Mouse (Mus musculus) kidney, embryonic 14.5 days (tissue): Measurements from ENCODE around the gene Lsm12. TPM values are rescaled to one million over a fixed set of nuclear protein-coding genes. Genes with fewer than 3 reads are reported as not detected.
A peak's percentile ranks its signal among the peaks of the same experiment; 100 is the strongest.

Experiments used
- ATAC-seq: fragments of 200-750 bp; cut with Nextera tagmentation; 2 replicates; pipeline ENCODE4 v1.8.0; 2017; ENCODE audit warnings: moderate number of reproducible peaks, mild to moderate bottlenecking, moderate TSS enrichment, moderate library complexity; ENCODE audit not compliant: low FRiP score, low TSS enrichment
- H3K27ac ChIP-seq: fragments of 300-500 bp; sonication (generic); 2 replicates; pipeline ENCODE4 v1.5.1; 2014; ENCODE audit warnings: low read depth, mild to moderate bottlenecking, low read length, moderate library complexity, mixed read lengths
- H3K27me3 ChIP-seq: fragments of 300-500 bp; sonication (generic); 2 replicates; pipeline ENCODE4 v1.6.1; 2014; ENCODE audit warnings: mild to moderate bottlenecking, low read length; ENCODE audit not compliant: control insufficient read depth, insufficient read depth
- H3K36me3 ChIP-seq: fragments of 300-500 bp; sonication (generic); 2 replicates; pipeline ENCODE4 v1.6.1; 2014; ENCODE audit warnings: low read length, mixed read lengths; ENCODE audit not compliant: control insufficient read depth, insufficient read depth
- H3K4me1 ChIP-seq: fragments of 300-500 bp; sonication (generic); 2 replicates; pipeline ENCODE4 v1.6.1; 2014; ENCODE audit warnings: low read length, mixed read lengths; ENCODE audit not compliant: control insufficient read depth, insufficient read depth
- H3K4me2 ChIP-seq: fragments of 300-500 bp; sonication (generic); replicated peaks from 2 replicates; pipeline ENCODE4 v1.6.1; 2014; ENCODE audit warnings: low read depth, mild to moderate bottlenecking, low read length
- H3K4me3 ChIP-seq: fragments of 300-500 bp; sonication (generic); 2 replicates; pipeline ENCODE4 v1.5.1; 2014; ENCODE audit warnings: mild to moderate bottlenecking, low read length
- H3K9ac ChIP-seq: fragments of 300-500 bp; sonication (generic); 2 replicates; pipeline ENCODE4 v1.6.1; 2014; ENCODE audit warnings: low read depth, mild to moderate bottlenecking, low read length, moderate library complexity
- H3K9me3 ChIP-seq: fragments of 300-500 bp; sonication (generic); 2 replicates; pipeline ENCODE4 v1.6.1; 2016; ENCODE audit warnings: low read length; ENCODE audit not compliant: control insufficient read depth
- WGBS: fragments of 180-500 bp; shearing (Covaris S2); extraction: QIAGEN DNeasy Blood & Tissue Kit; methylation state at CpG from one replicate; pipeline ENCODE4 v1.1.7; 2014; 5-methylcytosine and 5-hydroxymethylcytosine counted together
- polyA plus RNA-seq: library from polyadenylated mRNA; unstranded; fragments of >200 nt; fragmentation: Nextera tagmentation; extraction: Ambion mirVana; gene quantifications from 2 replicates; pipeline ENCODE4 v1.2.1, GENCODE M21; 2014

The Lsm12 gene
- polyA plus RNA-seq, 1 experiment from 2014 or later: 93.9 TPM

- Histone ChIP-seq H3K27ac (no peak overlapping the region), H3K27me3 (no peaks in the 10 kb centered on the region), H3K9me3 (no peaks in the 10 kb centered on the region), H3K4me2 (no peak overlapping the region), H3K4me1 (no peaks in the 10 kb centered on the region; the same call in 1 of the 2 replicates), H3K36me3 (peaks cover 79% of the 10 kb centered on the region), H3K9ac (no peak overlapping the region), H3K4me3 (no peak overlapping the region)
- ATAC-seq: no peak
- WGBS: 82% methylated on average over 21 of the region's 21 CpGs
Observed at GRCm38 (mm10) chr11:102196018-102196797, 11.1 kb upstream of the Lsm12 start.

GRCm38 (mm10) chr11:102193657-102194440 lies 8.8 kb upstream of the Lsm12 start:
- Histone ChIP-seq H3K4me3 (no peak overlapping the region), H3K36me3 (peaks cover 59% of the 10 kb centered on the region), H3K4me1 (peaks cover 10% of the 10 kb centered on the region; the same call in 1 of the 2 replicates), H3K9me3 (no peaks in the 10 kb centered on the region), H3K9ac (no peak overlapping the region), H3K4me2 (no peak overlapping the region), H3K27me3 (no peaks in the 10 kb centered on the region), H3K27ac (no peak overlapping the region)
- no peak for ATAC-seq
- whole genome bisulfite sequencing: 77% methylated on average over 9 of the region's 9 CpGs

- no peak for ATAC-seq
Observed at GRCm38 (mm10) chr11:102190848-102191247, 5.8 kb upstream of the Lsm12 start.

DNA sequence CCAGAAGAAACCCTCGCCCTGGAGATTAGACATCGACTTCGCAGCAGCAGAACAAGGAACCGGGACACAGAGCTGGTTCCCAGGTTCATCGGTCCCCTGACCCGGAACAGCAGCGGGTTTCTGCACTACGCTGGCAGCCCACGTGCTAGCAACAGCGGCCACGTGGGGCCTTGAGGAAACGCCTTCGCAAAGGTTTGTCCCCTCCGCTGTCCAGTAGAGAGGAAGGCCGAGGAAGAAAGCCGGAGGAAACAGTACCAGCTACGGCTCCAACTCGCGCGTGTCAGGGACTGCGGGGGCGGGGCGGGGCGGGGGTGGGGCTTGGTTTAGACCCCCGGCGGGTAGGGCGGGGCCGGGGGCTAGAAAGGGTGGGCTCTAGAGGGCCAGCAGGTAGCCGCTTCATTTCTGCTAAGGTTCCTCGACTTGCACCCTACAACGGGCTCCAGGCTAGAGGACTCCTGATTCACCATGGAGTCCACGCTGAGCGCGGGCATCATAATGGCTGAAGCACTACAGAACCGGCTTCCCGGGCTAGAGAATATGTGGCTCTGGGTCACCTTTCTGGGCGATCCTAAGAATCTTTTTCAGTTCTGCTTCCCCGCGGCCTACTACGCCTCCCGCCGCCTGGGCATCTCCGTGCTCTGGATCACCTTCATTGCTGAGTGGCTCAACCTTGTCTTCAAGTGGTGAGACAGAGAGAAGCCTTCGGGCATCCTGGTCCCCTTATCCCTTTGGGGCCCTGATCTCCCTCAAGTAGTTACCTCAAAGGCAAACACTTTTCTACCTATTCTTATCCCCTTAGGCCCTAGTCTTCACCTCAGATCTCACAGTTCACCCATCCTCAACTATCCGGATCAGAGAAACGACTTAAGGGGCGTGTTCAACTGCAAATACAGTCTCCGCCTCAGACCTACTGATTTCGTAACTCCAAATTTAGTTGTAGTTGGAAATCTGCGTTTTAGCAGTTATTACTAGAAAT lies 4.7 kb upstream of the Lsm12 start, which contains the start of gene G6pc3:
Gene G6pc3, plus strand, starts transcription at position 160 of the 976 bp plus-strand sequence.
- Histone ChIP-seq H3K4me3 (peak within 1 kb of the TSS; percentile 57), H3K9ac (peak within 1 kb of the TSS; percentile 65), H3K27me3 (no peaks in the 10 kb centered on the region), H3K4me2 (peak within 1 kb of the TSS; percentile 79), H3K27ac (peak within 1 kb of the TSS; percentile 49; the same call in 1 of the 2 replicates), H3K4me1 (peaks cover 10% of the 10 kb centered on the region; the same call in 1 of the 2 replicates), H3K9me3 (no peaks in the 10 kb centered on the region), H3K36me3 (peaks cover 24% of the 10 kb centered on the region)
- peak; percentile 83 for ATAC-seq
- WGBS: 3% methylated on average over 49 of the region's 50 CpGs

More at GRCm38 (mm10) chr11:102190848-102191247, 5.8 kb upstream of the Lsm12 start:
- H3K27me3 ChIP-seq: no peaks in the 10 kb centered on the region
- 0 out of 2 replicates have a peak overlapping the region, but pooled peaks have one; percentile 14 for H3K27ac ChIP-seq
- H3K9me3 ChIP-seq: no peaks in the 10 kb centered on the region
- WGBS: 36% methylated on average over 4 of the region's 4 CpGs
- H3K4me2 ChIP-seq: peak overlapping the region; percentile 79
- H3K4me1 ChIP-seq: peaks cover 10% of the 10 kb centered on the region; the same call in 1 of the 2 replicates
- H3K9ac ChIP-seq: peak overlapping the region; percentile 13; the same call in 1 of the 2 replicates
- peaks cover 35% of the 10 kb centered on the region for H3K36me3 ChIP-seq
- H3K4me3 ChIP-seq: peak overlapping the region; percentile 57; the same call in 1 of the 2 replicates

DNA sequence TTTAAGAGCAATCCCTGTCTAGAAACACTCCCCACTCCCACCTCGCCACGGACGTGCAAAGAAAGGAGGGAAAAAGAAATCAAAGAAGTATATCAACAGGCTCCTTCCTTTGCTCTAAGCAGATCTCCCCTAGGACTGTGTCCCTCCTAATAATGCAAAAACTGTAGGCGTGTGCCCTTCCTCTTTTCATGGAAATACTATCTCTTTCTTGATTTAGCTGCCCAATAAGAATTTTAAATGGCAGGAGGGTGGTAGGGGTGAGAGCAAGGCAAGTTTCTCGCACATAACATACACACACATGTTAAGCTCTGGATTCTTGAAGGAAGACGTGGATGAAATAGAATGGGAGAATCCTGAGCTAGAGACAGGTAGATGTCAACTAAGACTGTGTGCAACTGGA lies 3.9 kb upstream of the Lsm12 start:
- peaks cover 19% of the 10 kb centered on the region; the same call in 1 of the 2 replicates for H3K36me3 ChIP-seq
- peak overlapping the region; percentile 49; the same call in 1 of the 2 replicates for H3K27ac ChIP-seq
- 75% methylated on average over 6 of the region's 6 CpGs for WGBS
- H3K4me3 ChIP-seq: peak overlapping the region; percentile 57
- ATAC-seq: 0 out of 2 replicates have a peak, but pooled peaks have one; percentile 0
- peak overlapping the region; percentile 79 for H3K4me2 ChIP-seq
- peaks cover 11% of the 10 kb centered on the region for H3K4me1 ChIP-seq
- no peaks in the 10 kb centered on the region for H3K27me3 ChIP-seq
- peak overlapping the region; percentile 35; the same call in 1 of the 2 replicates for H3K9ac ChIP-seq
- no peaks in the 10 kb centered on the region for H3K9me3 ChIP-seq

- no peaks in the 10 kb centered on the region for H3K27me3 ChIP-seq
- WGBS: 71% methylated on average over 1 of the region's 1 CpGs
- no peak overlapping the region for H3K4me3 ChIP-seq
- no peak overlapping the region for H3K9ac ChIP-seq
- no peak overlapping the region for H3K4me2 ChIP-seq
- peaks cover 14% of the 10 kb centered on the region for H3K36me3 ChIP-seq
- ATAC-seq: no peak
- H3K27ac ChIP-seq: no peak overlapping the region
- H3K4me1 ChIP-seq: peaks cover 21% of the 10 kb centered on the region
- no peaks in the 10 kb centered on the region for H3K9me3 ChIP-seq
Observed at GRCm38 (mm10) chr11:102186235-102186634, 1.1 kb upstream of the Lsm12 start.

- H3K27me3 ChIP-seq: no peaks in the 10 kb centered on the region
- no peak overlapping the region; the same call in 1 of the 2 replicates for H3K27ac ChIP-seq
Observed at GRCm38 (mm10) chr11:102185677-102186076, 581 bp upstream of the Lsm12 start.

GRCm38 (mm10) chr11:102184253-102184645 lies 847 bp downstream of the Lsm12 start:
- Histone ChIP-seq H3K4me1 (peaks cover 20% of the 10 kb centered on the region), H3K4me2 (peak overlapping the region; percentile 53), H3K36me3 (peaks cover 34% of the 10 kb centered on the region), H3K27ac (peak overlapping the region; percentile 81), H3K4me3 (peak overlapping the region; percentile 76), H3K9me3 (no peaks in the 10 kb centered on the region), H3K27me3 (no peaks in the 10 kb centered on the region), H3K9ac (peak overlapping the region; percentile 87)
- no peak for ATAC-seq
- 5% methylated on average over 7 of the region's 7 CpGs for WGBS

More at GRCm38 (mm10) chr11:102185677-102186076, 581 bp upstream of the Lsm12 start:
- Histone ChIP-seq H3K4me3 (peak overlapping the region; percentile 76), H3K9ac (peak overlapping the region; percentile 45; the same call in 1 of the 2 replicates), H3K9me3 (no peaks in the 10 kb centered on the region), H3K4me1 (peaks cover 17% of the 10 kb centered on the region), H3K4me2 (peak overlapping the region; percentile 53), H3K36me3 (peaks cover 19% of the 10 kb centered on the region)
- 55% methylated on average over 3 of the region's 3 CpGs for WGBS
- ATAC-seq: no peak
